8 mouse cellular contexts compared by ENCODE assay signal in genomic region chr9:102725958-102726654, GRCm38 (mm10). TPM values are rescaled to one million over a fixed set of nuclear protein-coding genes. Genes with fewer than 3 reads are reported as not detected.
DNase-seq lines count a peak whose midpoint lies in the region; ATAC-seq and TF ChIP-seq lines count a peak whose summit lies in the region.

No protein-coding gene starts in this region.

- H3K4me2 ChIP-seq in forebrain, embryonic 14.5 days (ENCODE audit: low read length), result peak overlapping the region; percentile 28; the same call in 1 of the 2 replicates
- peak overlapping the region; percentile 26 for H3K4me2 ChIP-seq in heart, postnatal 0 days (ENCODE audit: low read depth, low read length)
- H3K4me2 ChIP-seq in lung, embryonic 16.5 days (ENCODE audit: low read depth, low read length), result peak overlapping the region; percentile 36

- H3K36me3 ChIP-seq in E14TG2a.4 (ENCODE audit: insufficient read depth, low read length), result peaks cover 94% of the 10 kb centered on the region
- H3K36me3 ChIP-seq in forebrain, embryonic 14.5 days (ENCODE audit: control insufficient read depth, insufficient read depth, low read length), result peaks cover 100% of the 10 kb centered on the region
- H3K36me3 ChIP-seq in heart, postnatal 0 days (replicated peaks; ENCODE audit: control insufficient read depth, insufficient read depth, low read length), result peaks cover 92% of the 10 kb centered on the region
- peaks cover 80% of the 10 kb centered on the region for H3K36me3 ChIP-seq in lung, embryonic 16.5 days (ENCODE audit: control insufficient read depth, insufficient read depth, low read length)

- TF ChIP-seq CTCF in E14TG2a.4 (conservative IDR thresholded peaks at IDR 0.05; ENCODE audit: low read length), result no peak
- no peak for TF ChIP-seq CTCF in brain, embryonic 14.5 days (IDR thresholded peaks at IDR 0.05; ENCODE audit: borderline replicate concordance, extremely low read depth, insufficient read depth, insufficient read length)
- peak; percentile 46 for TF ChIP-seq CTCF in heart, postnatal 0 days (IDR thresholded peaks at IDR 0.05; ENCODE audit: low read depth)

- ATAC-seq in forebrain, embryonic 14.5 days, result peak; percentile 30
- peak; percentile 88 for ATAC-seq in heart, postnatal 0 days (ENCODE audit: insufficient read depth, low read depth)
- peak; percentile 93 for ATAC-seq in lung, embryonic 16.5 days (ENCODE audit: low read depth)
- no peak for ATAC-seq in erythroblast, adult 5-6 weeks (replicated peaks; ENCODE audit: low FRiP score, poor library complexity, severe bottlenecking)

- H3K27me3 ChIP-seq in E14TG2a.4 (ENCODE audit: insufficient read depth, low read length), result no peaks in the 10 kb centered on the region
- no peaks in the 10 kb centered on the region for H3K27me3 ChIP-seq in forebrain, embryonic 14.5 days (replicated peaks; ENCODE audit: control insufficient read depth, insufficient read depth, low read length)
- H3K27me3 ChIP-seq in heart, postnatal 0 days (ENCODE audit: control insufficient read depth, insufficient read depth, low read length), result no peaks in the 10 kb centered on the region
- H3K27me3 ChIP-seq in lung, embryonic 16.5 days (ENCODE audit: control insufficient read depth, insufficient read depth, low read depth, low read length), result no peaks in the 10 kb centered on the region

- peak; percentile 92 for DNase-seq in brain, embryonic 14.5 days (ENCODE audit: low read depth)
- DNase-seq in forebrain, embryonic 14.5 days (ENCODE audit: low spot score), result peak; percentile 79
- peak; percentile 97 for DNase-seq in heart, postnatal 0 days (ENCODE audit: low spot score)
- DNase-seq in kidney, postnatal 4 days, result peak; percentile 94 to 96
- peak; percentile 68 for DNase-seq in right cerebral cortex, adult 18-20 months

- H3K27ac ChIP-seq in forebrain, embryonic 14.5 days (ENCODE audit: low read depth, low read length), result peak overlapping the region; percentile 59
- peak overlapping the region; percentile 100 for H3K27ac ChIP-seq in heart, postnatal 0 days (ENCODE audit: low read depth)
- H3K27ac ChIP-seq in lung, embryonic 16.5 days (ENCODE audit: low read length), result peak overlapping the region; percentile 90

- WGBS in forebrain, embryonic 14.5 days, result 1% methylated on average over 21 of the region's 22 CpGs
- 3% methylated on average over 21 of the region's 22 CpGs for WGBS in heart, postnatal 0 days
- under 1% methylated on average over 21 of the region's 22 CpGs for WGBS in lung, embryonic 16.5 days

- no peaks in the 10 kb centered on the region for H3K9me3 ChIP-seq in E14TG2a.4 (ENCODE audit: low read length)
- H3K9me3 ChIP-seq in forebrain, embryonic 14.5 days (replicated peaks; ENCODE audit: control insufficient read depth, low read length), result no peaks in the 10 kb centered on the region
- H3K9me3 ChIP-seq in heart, postnatal 0 days (replicated peaks; ENCODE audit: control insufficient read depth, low read length), result no peaks in the 10 kb centered on the region
- H3K9me3 ChIP-seq in lung, embryonic 16.5 days (ENCODE audit: control insufficient read depth, low read length), result no peaks in the 10 kb centered on the region

- peak overlapping the region; percentile 47 for H3K9ac ChIP-seq in forebrain, embryonic 14.5 days (ENCODE audit: low read length)
- H3K9ac ChIP-seq in heart, postnatal 0 days (replicated peaks; ENCODE audit: low read depth, low read length), result no peak overlapping the region
- peak overlapping the region; percentile 30 for H3K9ac ChIP-seq in lung, embryonic 16.5 days (ENCODE audit: low read length)

- H3K4me1 ChIP-seq in E14TG2a.4 (replicated peaks; ENCODE audit: low read depth, low read length), result peaks cover 98% of the 10 kb centered on the region
- H3K4me1 ChIP-seq in forebrain, embryonic 14.5 days (ENCODE audit: control insufficient read depth, insufficient read depth, low read length), result peaks cover 51% of the 10 kb centered on the region
- H3K4me1 ChIP-seq in heart, postnatal 0 days (ENCODE audit: control insufficient read depth, insufficient read depth), result peaks cover 69% of the 10 kb centered on the region
- H3K4me1 ChIP-seq in lung, embryonic 16.5 days (replicated peaks; ENCODE audit: control insufficient read depth, insufficient read depth, low read length), result peaks cover 62% of the 10 kb centered on the region

- peak; percentile 98 for TF ChIP-seq EP300 in heart, postnatal 0 days (IDR thresholded peaks at IDR 0.05; ENCODE audit: low read depth)

- H3K4me3 ChIP-seq in E14TG2a.4 (replicated peaks; ENCODE audit: low read length), result peak overlapping the region; percentile 66
- H3K4me3 ChIP-seq in forebrain, embryonic 14.5 days (ENCODE audit: low read depth, low read length), result no peak overlapping the region
- H3K4me3 ChIP-seq in heart, postnatal 0 days (ENCODE audit: low read depth, low read length), result no peak overlapping the region
- H3K4me3 ChIP-seq in lung, embryonic 16.5 days (ENCODE audit: low read length), result peak overlapping the region; percentile 13

- no peak for TF ChIP-seq POLR2A in brain, embryonic 14.5 days (IDR thresholded peaks at IDR 0.05; ENCODE audit: borderline replicate concordance, extremely low read depth, insufficient read depth, insufficient read length, poor library complexity, severe bottlenecking)

RNA-seq across cellular contexts. Expression of gene Amotl2, which starts 9.6 kb away (rescaled TPM):
- polyA plus RNA-seq in brain, embryonic 14.5 days (2012; rRNA removed), result 53.3 and 83.2 TPM in 2 replicates
- 30.4 and 44.0 TPM in 2 replicates for polyA plus RNA-seq in forebrain, embryonic 14.5 days (2014; fragmentation: Nextera tagmentation; extraction: Ambion mirVana)
- 115 and 221 TPM in 2 replicates for total RNA-seq in heart, postnatal 0 days (2014; rRNA removed; ENCODE audit: low replicate concordance)
- 25.3 and 26.0 TPM in 2 replicates for polyA plus RNA-seq in heart, postnatal 0 days (2015; fragmentation: Nextera tagmentation; extraction: Ambion mirVana)
- 37.6 and 40.1 TPM in 2 replicates for polyA plus RNA-seq in lung, embryonic 16.5 days (2015; fragmentation: Nextera tagmentation; extraction: Ambion mirVana)
- total RNA-seq in erythroblast, adult 5-6 weeks (2015; ENCODE audit: low replicate concordance), result 0.19 and 0.63 TPM in 2 replicates
- 2.5 and 3.7 TPM in 2 replicates for total RNA-seq in erythroblast, adult 5-6 weeks (2017; ENCODE audit: low replicate concordance)

Comparison
In these comparisons a context has a peak if more than half of its experiments do, and no peak if none do; other contexts are left out.
1. H3K4me3 ChIP-seq: peak in E14TG2a.4 (single experiment) and lung, embryonic 16.5 days (single experiment); none in forebrain, embryonic 14.5 days (single experiment) and heart, postnatal 0 days (single experiment).
2. Peak in every context shown above with its lines, with median percentiles within 50 percentile points of each other: DNase-seq, H3K27ac ChIP-seq and H3K4me2 ChIP-seq.